Mouse (Mus musculus): ENCODE measurements around the gene Sprtn.

Gene Sprtn

DNA sequence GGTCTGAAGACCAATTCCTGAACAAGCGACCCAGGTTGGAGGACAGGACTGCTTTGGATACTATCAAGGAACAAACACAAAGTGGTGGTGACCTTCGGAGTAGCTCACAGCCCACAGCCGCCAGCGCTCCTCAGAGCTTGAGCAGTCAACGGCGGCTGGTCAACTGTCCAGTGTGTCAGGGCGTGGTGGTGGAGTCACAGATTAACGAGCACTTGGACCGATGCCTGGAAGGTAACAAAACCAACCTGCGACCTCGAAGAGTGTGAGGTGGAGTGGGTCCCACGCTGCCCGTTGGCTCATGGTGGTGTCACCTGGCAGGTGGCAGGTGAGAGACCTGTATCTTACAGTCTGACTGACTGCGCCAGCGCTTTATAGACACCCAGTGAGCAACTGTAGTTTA lies 5.5 kb downstream of the Sprtn start:
- DNase-seq (ENCODE audit: low spot score), result peak; percentile 25

DNA sequence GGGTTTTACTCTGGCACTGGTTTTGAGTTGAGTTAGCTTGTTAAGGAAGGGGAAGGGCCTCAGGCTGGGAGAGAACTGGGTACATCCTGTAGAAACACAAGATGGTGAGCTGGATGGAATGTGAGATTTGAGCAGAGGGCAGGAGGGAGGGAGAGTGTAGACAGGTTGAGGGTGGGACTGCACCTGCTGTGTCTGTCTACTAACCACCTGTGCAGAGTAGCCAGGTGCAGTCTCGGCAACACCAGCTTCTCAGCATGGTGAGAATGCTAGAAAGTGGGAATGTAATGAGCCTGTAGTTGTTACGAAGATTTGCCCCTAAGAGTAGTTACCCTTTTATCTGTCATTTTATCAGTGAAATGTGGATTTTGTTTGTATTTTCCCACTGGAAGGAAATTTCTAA lies 7.8 kb downstream of the Sprtn start:
- DNase-seq (ENCODE audit: low spot score), result no peak

DNA sequence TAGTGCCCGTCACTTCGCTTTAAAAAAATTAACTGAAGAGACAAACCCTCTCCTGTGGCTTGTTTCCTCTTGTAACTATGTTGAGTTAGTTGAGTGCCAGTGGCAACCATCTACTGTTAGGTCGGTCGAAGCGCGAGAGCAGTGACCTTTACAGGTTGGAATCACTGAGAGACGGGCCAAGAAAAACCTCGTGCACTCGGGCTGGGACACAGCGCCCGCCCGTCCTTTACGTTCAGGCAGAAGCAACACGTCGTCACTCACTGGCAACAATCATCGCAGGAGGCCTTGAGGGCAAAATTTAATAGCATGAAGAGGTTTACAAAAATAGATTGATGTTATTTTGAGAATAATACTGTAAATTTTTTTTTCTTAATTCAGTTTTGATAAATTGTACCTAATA lies 12.2 kb downstream of the Sprtn start:
- no peak for DNase-seq (ENCODE audit: low spot score)

DNA sequence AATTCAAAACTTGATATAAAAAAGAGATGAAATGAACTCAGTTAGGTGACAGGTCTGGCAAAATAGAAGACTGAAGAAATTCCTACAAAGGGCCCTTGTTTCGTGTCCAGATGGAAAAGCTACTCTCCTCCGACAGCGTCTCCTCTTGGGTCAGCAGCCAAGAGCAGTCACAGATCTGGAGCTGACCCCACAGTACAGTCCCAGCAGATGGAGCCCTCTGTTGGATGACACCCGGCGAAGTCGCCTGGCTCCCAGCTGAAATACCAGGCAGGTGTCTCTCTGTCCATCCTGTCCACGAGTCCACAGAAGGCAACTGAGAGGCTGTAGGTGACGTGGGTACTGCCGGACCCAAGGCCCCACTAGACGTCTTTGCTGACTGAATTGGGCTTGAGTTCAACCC lies 12.7 kb downstream of the Sprtn start:
- DNase-seq (ENCODE audit: low spot score), result no peak

DNA sequence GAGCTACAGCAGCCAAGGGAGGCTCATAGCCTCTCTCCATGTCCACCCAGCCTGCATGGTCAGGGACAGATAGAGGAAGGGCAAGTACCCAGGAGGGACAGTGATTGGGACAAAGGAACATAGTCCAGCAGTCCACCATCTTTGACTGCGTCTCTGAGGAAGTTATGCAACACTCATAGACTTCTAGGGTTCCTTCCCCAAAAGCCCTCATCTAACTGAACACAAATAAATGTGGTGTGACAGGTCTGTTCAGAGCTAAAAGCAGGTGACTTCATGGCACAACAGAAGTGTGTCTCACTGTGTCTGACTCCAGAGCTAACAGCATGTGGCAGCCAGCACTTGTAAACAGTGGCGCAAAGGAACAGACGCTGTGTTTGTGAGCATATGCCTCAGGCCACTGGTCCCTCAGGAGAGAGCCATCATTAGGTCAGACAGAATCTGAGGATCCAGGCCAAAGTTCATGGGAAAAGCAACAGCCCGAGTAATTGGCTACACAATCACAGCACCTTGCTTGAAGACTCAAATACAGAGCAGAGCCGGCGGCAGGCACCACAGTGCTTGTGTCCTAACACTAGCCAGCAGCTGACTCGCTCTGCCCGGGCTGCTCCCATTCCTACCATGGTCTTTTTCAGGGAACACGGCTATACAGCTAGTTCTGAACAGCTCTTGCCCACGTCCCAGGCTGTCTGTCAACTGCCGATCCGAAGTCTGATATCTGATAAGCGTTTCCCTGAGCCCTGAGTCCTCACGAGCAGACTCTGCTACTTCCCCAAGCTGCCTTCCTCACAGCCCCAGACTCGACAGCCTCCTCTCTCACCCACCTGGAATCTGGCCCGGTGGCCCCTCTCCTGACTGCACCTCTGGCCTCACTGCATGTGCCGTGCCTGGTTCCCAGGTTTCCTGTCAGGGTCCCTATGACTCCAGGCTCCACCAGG lies 14.5 kb downstream of the Sprtn start:
- DNase-seq (ENCODE audit: low spot score), result peak; percentile 63

DNA sequence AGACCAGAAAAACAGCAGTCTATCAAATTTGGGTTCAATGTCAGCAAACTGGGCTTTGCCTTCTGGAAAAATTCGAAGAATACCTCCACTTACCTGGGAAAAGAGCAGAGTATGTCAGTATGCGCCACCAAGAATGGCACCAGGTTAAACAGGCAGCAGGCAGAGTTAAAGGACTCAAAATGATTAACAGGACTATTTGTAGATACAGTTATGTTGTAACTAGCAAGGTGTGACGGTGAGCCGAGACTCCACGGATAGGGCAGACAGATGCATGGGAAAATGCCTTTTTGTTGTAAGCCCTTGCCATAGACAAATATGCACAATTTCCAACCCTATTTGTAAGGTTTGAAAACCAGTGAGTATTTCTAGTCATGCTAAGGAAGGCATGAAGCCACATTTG lies 16.4 kb downstream of the Sprtn start:
- DNase-seq (ENCODE audit: low spot score), result no peak

DNA sequence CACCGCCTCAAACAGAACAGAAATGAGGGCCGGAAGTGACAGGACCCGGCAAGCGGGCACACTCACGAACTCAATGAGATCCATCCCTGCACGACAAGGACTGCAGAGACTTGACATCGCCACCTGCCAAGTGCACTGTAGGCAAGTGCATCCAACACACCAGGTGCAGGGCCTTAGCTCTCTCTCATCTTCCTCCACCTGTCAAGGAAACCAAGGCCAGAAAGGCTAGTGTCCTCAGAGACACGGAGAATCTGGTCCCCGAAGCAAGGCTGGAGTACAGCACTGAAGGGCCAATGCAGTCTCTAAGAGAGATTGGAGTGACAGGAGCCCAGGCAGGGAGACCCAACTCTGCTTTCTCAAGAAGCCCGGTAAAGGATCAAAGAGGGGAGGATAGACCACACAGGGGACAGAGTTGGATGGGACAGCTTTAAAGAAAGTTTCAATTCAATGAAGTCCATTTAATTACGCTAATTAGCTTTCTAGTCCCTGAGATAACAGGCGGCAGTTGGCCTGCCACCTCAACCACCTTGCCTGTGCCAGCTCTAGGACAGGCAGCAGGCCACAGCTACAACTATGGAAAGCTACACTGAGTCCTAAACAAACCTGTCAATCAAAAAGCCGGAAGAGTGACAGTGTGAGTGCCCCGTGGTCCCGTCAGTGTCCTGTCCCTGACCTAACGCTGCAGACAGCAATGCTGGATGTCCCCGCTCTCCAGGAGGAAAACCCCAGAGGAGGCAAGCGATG lies 20.2 kb downstream of the Sprtn start:
- no peak for DNase-seq (ENCODE audit: low spot score)

DNA sequence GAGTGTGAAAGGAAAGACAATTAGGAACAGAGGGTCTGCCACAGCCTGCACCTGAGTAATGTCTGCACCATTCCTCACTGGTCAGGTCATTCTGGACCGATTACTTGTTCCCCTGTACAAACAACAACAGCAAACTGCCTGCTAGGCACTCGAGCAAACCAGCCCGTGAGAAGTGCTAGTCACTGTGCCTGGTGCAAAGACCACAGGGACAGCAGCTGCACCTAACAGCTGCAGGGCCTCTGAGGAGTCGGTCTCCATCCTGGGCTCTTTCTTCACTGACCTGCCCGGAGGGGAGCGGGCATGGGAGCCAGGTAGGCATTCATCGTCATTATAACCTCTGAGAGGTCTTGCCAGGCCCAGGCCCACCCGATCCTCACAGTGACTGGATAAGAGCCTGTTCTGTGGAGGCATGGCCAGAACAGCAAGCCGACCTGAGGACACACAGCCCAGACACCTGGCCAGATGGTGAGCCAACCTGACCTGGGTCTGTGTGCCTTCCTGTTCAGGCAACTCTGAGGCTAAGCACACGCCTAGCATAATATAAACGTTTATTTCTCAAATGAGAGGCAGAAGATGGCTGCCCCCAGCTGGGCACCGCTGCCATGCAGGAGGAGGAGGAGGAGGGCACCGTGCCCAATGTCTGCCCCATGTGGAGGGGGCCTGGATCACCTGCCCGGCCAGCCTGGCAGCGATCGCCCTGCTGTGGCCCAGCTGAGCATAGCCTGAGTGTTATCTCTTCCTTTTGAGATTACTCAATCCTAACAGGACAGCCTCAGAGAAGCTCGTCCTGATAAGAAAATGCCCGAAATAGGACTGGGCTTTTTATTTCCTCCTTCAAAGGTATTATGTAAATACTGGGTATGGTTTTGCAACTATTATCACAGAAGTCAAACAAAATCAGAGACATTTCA lies 23.9 kb downstream of the Sprtn start:
- DNase-seq (ENCODE audit: low spot score), result no peak

DNA sequence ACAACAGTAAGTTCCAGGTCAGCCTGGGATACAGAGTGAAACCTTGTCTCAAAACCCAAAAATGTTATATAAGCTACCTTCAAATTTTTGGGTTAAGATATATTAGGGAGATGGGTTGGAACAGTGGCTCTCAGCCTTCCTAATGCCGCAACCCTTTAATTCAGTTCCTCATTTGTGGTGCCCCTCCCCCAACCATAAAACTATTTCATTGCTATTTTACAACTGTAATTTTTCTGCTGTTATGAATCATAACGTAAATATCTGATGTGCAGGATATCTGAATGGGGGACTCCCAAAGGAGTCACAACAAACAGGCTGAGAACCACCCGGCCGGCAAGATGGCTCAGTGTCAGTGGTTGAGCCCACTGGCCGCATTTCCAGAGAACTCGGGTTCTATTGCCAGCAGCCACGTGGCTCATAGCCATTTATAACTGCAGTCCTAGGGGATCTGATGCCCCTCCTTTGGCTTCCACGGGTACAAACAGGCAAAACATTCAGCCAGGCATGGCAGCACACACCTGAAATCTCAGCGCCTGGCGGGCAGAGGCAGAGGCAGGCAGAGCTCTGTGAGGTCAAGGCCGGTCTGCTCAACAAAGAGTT lies 24.9 kb downstream of the Sprtn start:
- DNase-seq (ENCODE audit: low spot score), result no peak

DNA sequence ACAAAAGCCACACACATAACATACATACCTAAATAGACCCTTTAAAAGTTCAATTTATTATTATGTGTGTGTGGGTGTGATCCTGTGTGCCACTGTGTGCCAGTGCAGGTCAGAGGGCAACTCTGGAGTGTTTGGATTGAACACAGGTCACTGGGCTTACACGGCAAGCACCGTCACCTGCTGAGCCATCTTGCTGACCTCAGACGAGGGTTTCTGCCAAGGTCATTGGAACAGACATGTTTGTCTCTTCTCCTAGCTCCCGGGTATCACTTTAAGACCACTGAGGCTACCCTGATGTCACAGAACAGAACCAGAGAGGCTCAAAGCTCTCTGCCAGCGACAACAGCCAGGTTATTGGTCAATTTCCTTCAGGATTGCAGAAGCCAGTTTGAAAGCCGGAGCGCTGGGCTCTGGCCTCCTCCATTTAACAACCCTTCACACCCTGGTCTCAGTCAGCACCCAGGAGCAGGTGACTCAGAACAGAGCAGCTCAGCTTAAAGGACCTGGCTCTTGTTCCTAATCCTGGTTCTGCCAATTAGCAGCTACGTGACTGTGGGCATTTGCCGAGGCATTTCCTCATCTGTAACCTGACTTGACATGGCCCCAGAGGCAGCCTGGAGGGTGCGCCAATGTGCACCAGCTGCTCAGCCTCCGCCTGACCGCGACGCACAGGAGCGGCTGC lies 26.4 kb downstream of the Sprtn start:
- no peak for DNase-seq (ENCODE audit: low spot score)

DNA sequence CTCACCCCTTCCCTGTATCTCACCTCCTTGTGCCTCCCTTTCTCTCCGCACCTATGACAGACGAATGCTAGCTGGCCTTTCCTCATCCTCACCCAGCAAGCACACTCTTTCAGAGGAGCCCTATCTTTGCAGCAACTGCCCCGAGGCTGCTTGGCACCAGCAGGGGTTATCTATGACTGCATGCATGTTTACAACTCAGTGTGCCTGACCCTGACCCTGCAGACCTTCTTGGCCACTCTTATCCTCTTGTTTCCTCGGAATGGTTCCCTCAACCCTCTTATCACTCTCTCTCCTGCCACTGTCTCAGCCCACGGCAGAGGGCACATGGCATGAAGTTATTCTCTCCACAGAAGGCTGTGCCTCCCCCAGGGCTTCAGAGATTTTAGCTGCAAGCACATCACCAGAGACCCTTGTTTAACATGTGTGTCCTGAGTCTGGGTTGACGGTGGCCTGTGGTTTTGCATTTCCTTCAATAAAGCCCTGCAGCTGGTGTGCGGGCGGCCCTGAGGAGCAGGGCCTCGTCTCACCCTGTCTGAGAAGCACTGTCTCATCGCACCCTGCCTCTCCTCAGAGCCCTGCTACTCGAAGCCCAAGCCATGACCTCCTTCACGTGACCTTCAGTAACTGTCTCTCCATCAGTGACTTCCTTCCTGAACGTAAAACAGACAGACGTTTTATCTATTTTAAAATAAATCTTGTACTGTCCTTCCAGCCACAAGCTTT lies 28.0 kb downstream of the Sprtn start:
- DNase-seq (ENCODE audit: low spot score), result peak; percentile 31

DNA sequence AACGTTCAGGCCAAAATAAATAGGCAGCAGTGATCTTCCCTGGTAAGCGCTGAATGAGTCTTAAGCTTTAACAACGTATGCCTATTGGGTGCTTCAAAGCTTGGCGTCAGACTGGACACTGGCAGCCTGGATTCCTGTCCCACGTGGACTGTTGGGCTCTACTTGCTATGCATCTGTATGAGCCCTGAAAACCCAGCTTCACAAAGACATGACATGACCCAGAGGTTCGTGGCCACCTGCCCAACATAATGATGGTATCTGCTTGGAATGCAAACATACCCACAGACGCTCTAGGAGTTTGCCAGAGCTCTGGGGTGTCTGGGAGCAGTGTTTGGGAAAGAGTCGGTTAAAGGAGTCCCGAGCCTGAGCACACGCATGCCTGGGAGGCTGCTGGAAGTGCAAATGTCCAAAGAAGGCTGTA lies 28.7 kb downstream of the Sprtn start:
- DNase-seq (ENCODE audit: low spot score), result peak; percentile 50

DNA sequence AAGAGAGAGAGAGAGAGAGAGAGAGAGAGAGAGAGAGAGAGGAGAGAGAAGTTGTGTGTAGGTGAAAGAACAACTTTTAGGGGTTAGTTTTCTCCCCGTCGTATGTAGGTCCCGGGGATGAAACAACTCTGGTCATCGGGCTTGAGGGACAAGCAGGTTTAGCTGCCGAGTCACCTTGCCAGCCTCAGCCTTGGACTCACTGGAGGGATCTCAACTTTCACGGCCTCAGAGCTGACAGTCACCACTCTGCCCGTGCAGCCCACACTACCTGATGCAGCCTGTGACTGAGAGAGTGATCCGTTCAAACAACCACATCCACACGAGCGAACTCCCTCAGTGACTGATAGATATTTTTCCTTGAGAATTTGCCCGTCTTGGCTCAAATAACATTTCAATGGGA lies 31.3 kb downstream of the Sprtn start:
- no peak for DNase-seq (ENCODE audit: low spot score)

DNA sequence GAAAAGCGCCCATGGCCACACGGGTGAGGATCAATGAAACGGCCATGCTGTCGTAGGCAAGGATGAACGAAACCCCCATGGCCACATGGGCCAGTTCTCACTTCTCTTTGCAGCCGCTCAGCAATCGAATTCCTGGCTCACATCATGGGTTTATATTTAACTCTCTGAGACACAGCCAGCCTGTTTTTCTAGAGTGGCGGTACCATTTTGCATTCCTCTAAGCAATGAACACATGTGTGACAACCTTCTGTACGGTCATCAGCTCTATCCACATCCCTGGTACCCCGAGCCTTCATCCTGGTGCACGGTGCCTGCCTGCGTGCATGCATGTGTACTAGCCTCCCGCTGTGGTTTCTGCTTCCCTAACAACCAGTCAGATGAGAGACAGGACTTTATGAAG lies 32.4 kb downstream of the Sprtn start:
- no peak for DNase-seq (ENCODE audit: low spot score)

DNA sequence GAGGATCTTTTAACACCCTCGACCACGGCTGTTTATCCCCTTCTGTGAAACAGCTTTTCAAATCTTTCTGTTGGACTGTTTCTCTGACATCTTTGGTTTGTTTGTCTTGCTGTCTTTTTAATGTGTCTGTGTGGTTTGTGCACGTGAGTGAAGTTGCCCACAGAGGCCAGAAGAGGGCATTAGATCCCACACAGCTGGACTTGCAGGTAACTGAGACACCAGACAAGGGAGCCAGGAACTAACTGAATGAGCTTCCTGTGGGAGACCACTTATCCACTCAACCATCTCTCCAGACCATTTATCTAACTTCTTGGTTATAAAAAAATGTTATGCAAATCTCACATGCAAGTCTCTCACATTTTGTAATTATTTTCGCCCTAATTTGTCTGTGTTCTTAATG lies 33.0 kb downstream of the Sprtn start:
- no peak for DNase-seq (ENCODE audit: low spot score)

DNA sequence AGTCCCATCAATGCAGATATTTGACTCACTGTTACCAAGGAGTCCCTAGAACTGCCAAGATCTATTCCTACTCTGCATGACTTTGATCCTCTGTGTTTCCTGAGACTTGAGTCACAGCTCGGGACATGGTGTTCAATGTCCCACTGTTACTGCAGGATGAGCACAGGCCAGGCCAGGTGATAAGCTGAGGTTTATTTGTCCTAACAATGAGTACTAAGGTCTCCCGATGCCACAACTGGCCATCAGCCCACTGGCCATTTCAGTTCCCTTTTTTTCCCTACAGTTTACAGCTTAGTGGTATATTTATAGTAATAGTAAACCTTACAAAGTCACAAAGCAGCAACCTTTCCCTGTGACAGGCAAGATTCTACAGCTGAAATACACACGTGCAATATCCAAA lies 34.7 kb downstream of the Sprtn start:
- DNase-seq (ENCODE audit: low spot score), result no peak

DNA sequence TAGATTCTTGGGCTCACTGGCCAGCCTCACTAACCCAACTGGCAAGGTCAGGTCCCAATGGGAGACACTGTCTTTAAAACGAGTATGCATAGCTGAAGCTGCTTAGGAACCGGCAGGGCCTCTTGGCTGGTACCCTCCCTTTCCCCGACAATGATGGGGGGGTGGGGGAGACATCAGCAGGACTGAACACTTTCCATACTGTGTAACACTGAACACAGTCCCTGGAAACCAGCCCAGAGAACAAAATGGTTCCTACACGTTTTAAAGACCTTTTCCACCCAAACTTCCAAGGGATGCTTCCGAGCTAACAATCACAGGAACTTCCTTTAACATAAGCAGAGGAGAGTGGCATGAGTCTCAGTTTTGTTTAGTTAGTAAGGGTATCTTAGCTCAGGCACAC lies 37.4 kb downstream of the Sprtn start:
- DNase-seq (ENCODE audit: low spot score), result no peak

DNA sequence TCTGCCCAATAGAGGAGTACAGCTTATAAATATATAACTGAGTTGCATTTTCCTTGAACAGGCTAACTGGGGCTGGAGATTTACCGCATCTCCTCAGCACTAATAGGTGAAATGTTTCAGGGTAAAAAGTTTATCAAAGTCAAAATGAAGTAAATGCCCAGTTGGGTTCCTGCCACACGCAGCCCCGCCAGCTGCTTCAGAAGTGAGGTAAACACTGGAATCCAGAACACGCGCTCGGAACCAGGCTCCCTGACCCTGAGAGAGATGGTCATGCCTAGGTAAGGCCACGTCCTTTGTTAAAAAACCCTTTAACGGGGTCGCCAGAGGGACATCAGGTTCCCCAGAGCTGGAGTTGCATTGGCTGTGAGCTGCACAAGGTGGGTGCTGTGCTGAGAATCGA lies 39.0 kb downstream of the Sprtn start:
- DNase-seq (ENCODE audit: low spot score), result no peak

DNA sequence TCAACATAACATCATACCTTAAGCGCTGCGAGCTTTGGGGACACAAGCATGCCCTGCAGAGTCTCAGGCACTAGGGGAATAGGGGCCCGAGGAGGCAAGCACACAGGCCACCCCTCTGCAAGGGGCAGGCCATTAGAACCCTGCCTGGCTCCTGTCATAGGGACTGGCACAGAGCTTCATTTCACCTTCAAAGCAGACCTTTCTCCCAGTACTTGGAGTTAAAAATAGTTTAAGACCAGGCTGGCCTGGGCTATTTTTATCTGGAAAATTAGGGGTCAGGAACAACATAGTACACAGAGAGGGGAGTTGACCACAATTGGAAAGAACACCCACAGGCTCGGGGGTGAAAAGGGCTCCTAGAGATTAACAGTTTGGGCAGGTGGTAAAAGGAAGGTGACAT lies 39.6 kb downstream of the Sprtn start:
- no peak for DNase-seq (ENCODE audit: low spot score)

DNA sequence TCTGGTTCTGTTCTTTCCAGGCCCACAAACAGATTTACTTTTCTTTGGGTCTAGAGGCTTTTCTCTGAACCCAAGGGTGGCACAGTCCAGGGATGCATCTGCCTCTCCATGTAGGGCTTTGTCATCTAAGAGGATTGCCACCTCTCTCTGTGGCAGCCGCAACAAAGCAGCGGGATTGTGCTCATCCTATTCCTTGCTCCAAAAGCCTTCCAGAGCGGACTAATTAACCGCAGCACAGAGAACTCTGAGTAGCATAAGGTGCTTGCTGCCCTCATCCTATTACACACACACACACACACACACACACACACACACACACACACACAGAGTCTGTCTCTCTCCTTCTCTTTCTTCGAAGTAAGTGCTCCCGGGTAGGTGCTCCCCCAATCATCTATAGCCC lies 46.1 kb downstream of the Sprtn start:
- DNase-seq (ENCODE audit: low spot score), result no peak

DNA sequence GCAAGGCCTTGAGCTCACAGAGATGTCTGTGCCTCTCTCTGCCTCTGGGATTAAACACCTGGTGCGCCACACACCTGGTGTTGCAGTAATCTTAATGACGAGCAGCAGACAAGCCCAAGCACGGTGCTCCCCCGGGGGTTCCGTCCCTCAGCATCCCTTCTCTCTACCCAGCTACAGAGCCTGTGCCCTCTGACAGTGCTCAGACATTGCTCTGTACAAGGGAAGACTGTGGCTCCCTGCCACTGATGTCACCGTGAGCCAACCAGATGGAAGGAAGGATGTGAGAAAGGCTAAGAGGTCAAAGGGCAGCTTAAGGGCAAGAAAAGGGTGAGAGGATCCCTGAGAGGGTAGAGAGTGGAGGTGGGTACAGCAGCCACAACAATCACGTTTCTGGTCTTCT lies 46.7 kb downstream of the Sprtn start:
- DNase-seq (ENCODE audit: low spot score), result no peak
